Mouse (Mus musculus) CD4-positive naive resting alpha-beta T cell, adult 76 days (primary cell): ENCODE data around the gene Gm16430. TPM values are rescaled to one million over a fixed set of nuclear protein-coding genes. Genes with fewer than 3 reads are reported as not detected.

Source experiments
- total RNA-seq: library from RNA; stranded (reverse); gene quantifications from one replicate; pipeline ENCODE4 v1.2.4, GENCODE M21; 2023

Gm16430 gene
- not detected for total RNA-seq

DNA sequence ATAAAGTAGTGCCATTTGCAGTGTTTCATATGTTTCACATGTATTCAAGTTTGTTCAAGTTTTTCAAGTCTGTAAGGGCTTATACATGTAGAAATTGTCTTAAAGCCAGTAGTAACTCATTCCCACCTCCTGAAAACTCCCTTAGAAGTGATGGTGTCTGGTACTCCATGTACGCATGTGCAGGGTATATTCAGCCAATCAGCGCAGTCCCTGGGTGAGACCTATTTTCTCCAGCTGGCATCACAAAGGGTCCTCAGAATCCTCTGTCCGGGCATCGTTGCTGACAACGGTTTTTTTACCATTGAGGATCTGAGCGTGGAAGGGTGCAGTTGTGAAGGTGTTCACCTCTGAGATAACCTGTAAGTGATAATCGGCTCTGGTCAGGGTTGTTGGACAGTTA is at the start of gene Gm16430:
Gene Gm16430 (plus strand): TSS at position 301 of the 400 bp plus-strand sequence.

Other genes starting within 250 kb of the Gm16430 start
- gene Gm16405, start 91.0 kb upstream of the Gm16430 start, total RNA-seq = not detected